Mouse (Mus musculus) ZHBTc4 (cell line): Measurements from ENCODE around the gene Anapc11.

ENCODE experiments used
- DNase-seq: peaks from one replicate; pipeline ENCODE4 v3.0.0-alpha.2; 2011; ENCODE audit warnings: low read depth, low spot score

Anapc11 gene

GRCm38 (mm10) chr11:120627468-120628300, 29.5 kb downstream of the Anapc11 start:
- peak; percentile 37 for DNase-seq

- no peak for DNase-seq
Measured at GRCm38 (mm10) chr11:120628601-120629340, 30.6 kb downstream of the Anapc11 start.

- peak; percentile 67 for DNase-seq
Measured at GRCm38 (mm10) chr11:120629341-120629730, 31.1 kb downstream of the Anapc11 start.

GRCm38 (mm10) chr11:120629911-120630310, 31.7 kb downstream of the Anapc11 start:
- peak; percentile 59 for DNase-seq

- DNase-seq = no peak
Measured at GRCm38 (mm10) chr11:120630401-120630871, 32.2 kb downstream of the Anapc11 start.

GRCm38 (mm10) chr11:120630881-120631725, 32.9 kb downstream of the Anapc11 start:
- DNase-seq = no peak

GRCm38 (mm10) chr11:120631726-120632448, 33.7 kb downstream of the Anapc11 start:
- DNase-seq = no peak

- DNase-seq = peak; percentile 87
Measured at GRCm38 (mm10) chr11:120632559-120633519, 34.6 kb downstream of the Anapc11 start.

GRCm38 (mm10) chr11:120633520-120634343, 35.5 kb downstream of the Anapc11 start, which contains the start of gene Mafg:
TSS of gene Mafg (minus strand) at chr11:120633600.
- peak; percentile 99 for DNase-seq

- peak; percentile 51 for DNase-seq
Measured at GRCm38 (mm10) chr11:120634810-120635209, 36.6 kb downstream of the Anapc11 start.

GRCm38 (mm10) chr11:120641255-120641654, 43.0 kb downstream of the Anapc11 start:
- no peak for DNase-seq

GRCm38 (mm10) chr11:120641869-120642268, 43.6 kb downstream of the Anapc11 start:
- no peak for DNase-seq

- no peak for DNase-seq
Measured at GRCm38 (mm10) chr11:120642939-120643600, 44.8 kb downstream of the Anapc11 start.

- DNase-seq = peak; percentile 96
Measured at GRCm38 (mm10) chr11:120643601-120643987, 45.4 kb downstream of the Anapc11 start, which contains the start of gene Pycr1. TSS of gene Pycr1 (minus strand) at chr11:120643769.

GRCm38 (mm10) chr11:120647047-120647830, 49.0 kb downstream of the Anapc11 start:
- peak; percentile 19 for DNase-seq

GRCm38 (mm10) chr11:120648001-120648476, 49.8 kb downstream of the Anapc11 start, which contains the start of gene Myadml2:
TSS of gene Myadml2 (minus strand) at chr11:120648158.
- peak; percentile 84 for DNase-seq

GRCm38 (mm10) chr11:120651872-120652271, 53.7 kb downstream of the Anapc11 start:
- peak; percentile 83 for DNase-seq
